Mouse (Mus musculus): ENCODE results near the gene Klhdc7b.

DNA sequence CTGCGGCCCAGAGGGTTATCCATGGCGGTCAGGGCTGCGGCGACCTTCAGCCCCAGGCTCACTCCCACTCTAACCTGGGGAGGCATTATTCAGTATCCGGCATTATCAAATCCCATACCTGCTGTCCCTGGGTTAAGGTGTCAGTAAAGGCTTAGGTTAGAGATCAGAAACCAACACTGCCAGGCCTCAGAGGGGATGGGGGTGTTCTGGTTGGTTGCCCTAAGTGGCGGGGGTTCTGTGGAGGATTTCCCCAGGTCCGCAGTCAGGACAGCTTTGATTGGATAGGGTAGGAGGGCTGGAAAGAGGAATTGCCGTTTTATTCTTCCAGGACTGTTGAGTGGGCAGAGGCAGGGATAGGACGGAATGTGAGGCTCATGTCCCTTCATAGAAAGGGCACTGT lies 10.4 kb upstream of the Klhdc7b start:
- no peak for TF ChIP-seq CTCF (IDR thresholded peaks at IDR 0.05; ENCODE audit: control insufficient read depth, insufficient read depth, insufficient replicate concordance, low read depth, low read length)
- no peak for TF ChIP-seq POLR2A (IDR thresholded peaks at IDR 0.05; ENCODE audit: control insufficient read depth, low read depth, low read length)

All from testis, adult 2 months (tissue).